Mouse (Mus musculus): ENCODE data around the gene Atp2a3. TPM values are rescaled to one million over a fixed set of nuclear protein-coding genes. Genes with fewer than 3 reads are reported as not detected.

Atp2a3 gene
- polyA plus RNA-seq, 1 experiment, result 3.7 TPM

DNA sequence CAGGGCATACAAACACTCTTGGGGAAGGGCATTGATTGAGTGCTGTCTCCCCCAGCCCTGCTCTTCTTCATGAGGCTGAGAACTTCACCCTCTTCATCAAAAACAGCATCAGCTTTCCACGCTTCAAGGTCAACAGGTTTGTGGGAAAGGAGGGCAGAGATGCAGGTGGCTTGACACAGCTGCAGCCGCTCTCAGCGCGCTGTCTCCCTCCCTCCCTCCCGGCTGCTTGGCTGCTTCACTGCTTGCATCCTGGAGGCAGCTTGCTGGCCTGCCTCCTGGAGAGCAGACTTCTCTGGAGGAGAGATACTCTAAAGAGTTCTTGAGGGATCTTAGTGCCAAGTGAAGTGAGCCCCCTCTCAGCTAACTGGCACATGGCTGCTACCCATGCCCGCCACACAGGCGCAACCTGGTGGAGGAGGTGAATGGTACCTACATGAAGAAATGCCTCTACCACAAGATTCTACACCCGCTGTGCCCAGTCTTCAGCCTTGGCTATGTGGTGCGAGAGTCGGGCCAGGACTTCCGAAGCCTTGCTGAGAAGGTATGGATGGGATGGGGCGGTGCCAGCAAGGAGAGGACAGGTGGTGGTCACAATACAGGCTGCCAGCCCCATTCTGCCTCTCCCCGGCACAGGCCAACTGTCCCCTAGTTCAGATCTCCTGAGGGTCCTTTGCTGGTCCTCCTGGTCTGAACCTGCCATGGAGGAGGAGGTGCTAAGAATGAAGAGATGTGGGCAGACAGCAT is 48.7 kb downstream of the Atp2a3 start:
- TF ChIP-seq EP300 (IDR thresholded peaks at IDR 0.05; ENCODE audit: insufficient read depth, low read depth, low read length) (no peak), CTCF (IDR thresholded peaks at IDR 0.05; ENCODE audit: low read depth, low read length) (no peak), POLR2A (IDR thresholded peaks at IDR 0.05; ENCODE audit: insufficient read depth, low read length) (no peak)
- Histone ChIP-seq H3K4me3 (ENCODE audit: low read depth, low read length) (no peak overlapping the region), H3K4me1 (ENCODE audit: control insufficient read depth, insufficient read depth, low read length) (no peaks in the 10 kb centered on the region), H3K27ac (ENCODE audit: insufficient read depth, low read length) (no peak overlapping the region), H3K9me3 (replicated peaks; ENCODE audit: control insufficient read depth, insufficient read depth, low read length, poor library complexity, severe bottlenecking) (no peaks in the 10 kb centered on the region), H3K9ac (ENCODE audit: low read depth, poor library complexity, severe bottlenecking) (no peak overlapping the region), H3K27me3 (ENCODE audit: control insufficient read depth, insufficient read depth, low read length, poor library complexity, severe bottlenecking) (no peaks in the 10 kb centered on the region), H3K36me3 (ENCODE audit: control insufficient read depth, insufficient read depth, low read length, poor library complexity, severe bottlenecking) (no peaks in the 10 kb centered on the region)

DNA sequence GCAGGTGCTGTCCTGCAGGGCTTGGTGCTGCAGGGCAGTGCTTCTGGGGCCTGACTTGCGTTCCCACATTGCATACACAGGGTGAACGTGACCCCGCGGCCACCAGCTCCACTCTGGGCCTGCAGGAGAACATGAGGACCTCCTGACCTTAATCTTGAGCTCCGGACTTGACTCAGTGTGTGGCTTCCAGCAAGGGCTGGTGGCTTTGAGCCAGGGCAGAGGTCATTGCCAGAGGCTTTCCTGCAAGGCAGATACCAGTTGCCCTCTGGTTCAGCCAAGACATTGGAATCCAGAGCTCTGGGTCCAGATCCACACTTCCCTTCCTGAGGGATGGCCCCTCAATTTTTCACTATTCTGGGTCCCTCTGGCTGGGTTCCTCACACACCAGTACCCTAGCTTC is 53.0 kb downstream of the Atp2a3 start:
- Histone ChIP-seq H3K9me3 (replicated peaks; ENCODE audit: control insufficient read depth, insufficient read depth, low read length, poor library complexity, severe bottlenecking) (no peaks in the 10 kb centered on the region), H3K4me1 (ENCODE audit: control insufficient read depth, insufficient read depth, low read length) (no peaks in the 10 kb centered on the region), H3K27me3 (ENCODE audit: control insufficient read depth, insufficient read depth, low read length, poor library complexity, severe bottlenecking) (no peaks in the 10 kb centered on the region), H3K9ac (ENCODE audit: low read depth, poor library complexity, severe bottlenecking) (no peak overlapping the region), H3K36me3 (ENCODE audit: control insufficient read depth, insufficient read depth, low read length, poor library complexity, severe bottlenecking) (no peaks in the 10 kb centered on the region), H3K4me3 (ENCODE audit: low read depth, low read length) (no peak overlapping the region), H3K27ac (ENCODE audit: insufficient read depth, low read length) (no peak overlapping the region)
- TF ChIP-seq EP300 (IDR thresholded peaks at IDR 0.05; ENCODE audit: insufficient read depth, low read depth, low read length) (no peak), POLR2A (IDR thresholded peaks at IDR 0.05; ENCODE audit: insufficient read depth, low read length) (no peak), CTCF (IDR thresholded peaks at IDR 0.05; ENCODE audit: low read depth, low read length) (no peak)

DNA sequence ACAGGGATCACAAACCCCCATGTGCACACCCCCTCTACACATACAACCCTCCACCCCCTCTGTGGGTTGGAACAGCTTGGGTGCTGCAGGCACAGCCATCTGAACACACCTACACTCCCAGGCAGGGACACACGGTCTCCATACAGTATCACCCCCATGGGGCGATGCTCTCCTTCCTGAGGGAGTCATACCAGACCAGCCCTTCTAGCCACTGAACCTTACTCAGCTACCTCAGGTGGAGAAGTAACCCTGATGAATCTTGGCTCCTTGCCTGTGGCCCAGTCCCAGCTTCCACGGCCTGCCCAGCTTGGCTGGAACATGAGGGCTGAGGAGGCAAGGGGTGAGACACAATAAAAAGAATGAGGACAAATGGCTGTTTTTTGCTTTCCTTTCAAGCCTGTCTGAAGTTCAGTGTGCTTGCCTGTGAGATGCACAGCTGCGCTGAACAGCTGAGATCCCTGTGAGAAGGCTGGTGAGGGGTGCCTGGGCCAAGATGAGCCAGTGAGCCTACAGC is 53.9 kb downstream of the Atp2a3 start:
- no peak overlapping the region for H3K9ac ChIP-seq (ENCODE audit: low read depth, poor library complexity, severe bottlenecking)
- no peak overlapping the region for H3K4me3 ChIP-seq (ENCODE audit: low read depth, low read length)
- H3K4me1 ChIP-seq (ENCODE audit: control insufficient read depth, insufficient read depth, low read length), result no peaks in the 10 kb centered on the region
- H3K9me3 ChIP-seq (replicated peaks; ENCODE audit: control insufficient read depth, insufficient read depth, low read length, poor library complexity, severe bottlenecking), result no peaks in the 10 kb centered on the region
- TF ChIP-seq CTCF (IDR thresholded peaks at IDR 0.05; ENCODE audit: low read depth, low read length) (no peak), EP300 (IDR thresholded peaks at IDR 0.05; ENCODE audit: insufficient read depth, low read depth, low read length) (no peak), POLR2A (IDR thresholded peaks at IDR 0.05; ENCODE audit: insufficient read depth, low read length) (no peak)
- no peaks in the 10 kb centered on the region for H3K36me3 ChIP-seq (ENCODE audit: control insufficient read depth, insufficient read depth, low read length, poor library complexity, severe bottlenecking)
- H3K27ac ChIP-seq (ENCODE audit: insufficient read depth, low read length), result no peak overlapping the region
- H3K27me3 ChIP-seq (ENCODE audit: control insufficient read depth, insufficient read depth, low read length, poor library complexity, severe bottlenecking), result no peaks in the 10 kb centered on the region

DNA sequence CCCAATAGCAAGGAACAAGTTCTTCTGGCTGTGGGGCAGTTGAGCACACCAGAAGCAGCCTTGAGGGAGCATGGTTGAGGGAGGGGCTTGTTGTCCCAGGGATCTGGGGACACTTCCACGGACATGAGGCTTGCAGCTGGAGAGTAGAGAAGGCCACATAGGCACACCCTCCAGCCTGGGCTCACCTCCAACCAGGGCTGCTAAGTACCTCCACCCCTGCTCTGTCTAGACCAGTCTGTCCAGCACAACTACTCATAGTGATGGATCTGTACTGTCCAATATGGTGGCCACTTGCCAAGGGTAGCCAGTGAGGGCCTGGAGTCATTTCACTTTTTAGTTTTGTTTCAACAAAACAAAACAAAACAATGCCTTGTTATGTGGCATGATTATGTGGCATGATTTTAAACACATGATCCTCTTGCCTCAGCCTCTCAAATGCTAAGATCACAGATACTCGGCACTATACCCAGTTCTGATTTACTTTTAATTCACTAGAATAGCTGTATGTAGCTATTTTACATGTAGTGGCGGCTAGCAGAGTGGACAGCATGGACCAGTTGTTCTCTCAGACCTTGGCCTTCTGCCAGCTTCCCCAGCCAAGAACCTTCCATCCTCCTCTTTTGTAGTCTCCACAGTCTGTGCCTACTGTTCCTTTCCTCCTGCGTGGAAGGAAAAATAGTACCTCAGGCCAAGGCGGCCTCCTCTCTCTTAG is 54.6 kb downstream of the Atp2a3 start:
- H3K9ac ChIP-seq (ENCODE audit: low read depth, poor library complexity, severe bottlenecking), result no peak overlapping the region
- H3K36me3 ChIP-seq (ENCODE audit: control insufficient read depth, insufficient read depth, low read length, poor library complexity, severe bottlenecking), result no peaks in the 10 kb centered on the region

DNA sequence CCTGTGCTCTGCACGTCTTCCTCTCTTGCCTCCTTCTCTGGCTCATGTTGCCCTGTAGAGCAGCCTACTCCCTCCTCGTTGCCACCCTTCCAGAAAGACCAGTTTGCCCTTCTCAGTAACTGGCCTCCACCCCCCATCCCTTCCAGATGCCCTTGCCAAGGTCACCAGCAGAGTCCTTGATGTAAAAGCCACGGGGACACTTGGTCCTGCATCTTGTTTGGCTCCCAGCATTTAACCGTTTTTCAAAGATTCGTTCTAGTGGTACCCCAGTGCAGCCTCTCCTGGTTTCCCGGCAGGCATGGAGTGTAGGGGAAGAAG is 55.1 kb downstream of the Atp2a3 start:
- Histone ChIP-seq H3K9me3 (replicated peaks; ENCODE audit: control insufficient read depth, insufficient read depth, low read length, poor library complexity, severe bottlenecking) (no peaks in the 10 kb centered on the region), H3K27ac (ENCODE audit: insufficient read depth, low read length) (no peak overlapping the region), H3K9ac (ENCODE audit: low read depth, poor library complexity, severe bottlenecking) (no peak overlapping the region), H3K27me3 (ENCODE audit: control insufficient read depth, insufficient read depth, low read length, poor library complexity, severe bottlenecking) (no peaks in the 10 kb centered on the region), H3K4me3 (ENCODE audit: low read depth, low read length) (no peak overlapping the region), H3K4me1 (ENCODE audit: control insufficient read depth, insufficient read depth, low read length) (no peaks in the 10 kb centered on the region), H3K36me3 (ENCODE audit: control insufficient read depth, insufficient read depth, low read length, poor library complexity, severe bottlenecking) (no peaks in the 10 kb centered on the region)
- TF ChIP-seq POLR2A (IDR thresholded peaks at IDR 0.05; ENCODE audit: insufficient read depth, low read length) (no peak), CTCF (IDR thresholded peaks at IDR 0.05; ENCODE audit: low read depth, low read length) (no peak), EP300 (IDR thresholded peaks at IDR 0.05; ENCODE audit: insufficient read depth, low read depth, low read length) (no peak)

More for the DNA sequence above, 54.6 kb downstream of the Atp2a3 start:
- no peak for TF ChIP-seq CTCF (IDR thresholded peaks at IDR 0.05; ENCODE audit: low read depth, low read length)
- no peak for TF ChIP-seq EP300 (IDR thresholded peaks at IDR 0.05; ENCODE audit: insufficient read depth, low read depth, low read length)
- TF ChIP-seq POLR2A (IDR thresholded peaks at IDR 0.05; ENCODE audit: insufficient read depth, low read length), result no peak
- Histone ChIP-seq H3K9me3 (replicated peaks; ENCODE audit: control insufficient read depth, insufficient read depth, low read length, poor library complexity, severe bottlenecking) (no peaks in the 10 kb centered on the region), H3K27ac (ENCODE audit: insufficient read depth, low read length) (no peak overlapping the region), H3K27me3 (ENCODE audit: control insufficient read depth, insufficient read depth, low read length, poor library complexity, severe bottlenecking) (no peaks in the 10 kb centered on the region), H3K4me3 (ENCODE audit: low read depth, low read length) (no peak overlapping the region), H3K4me1 (ENCODE audit: control insufficient read depth, insufficient read depth, low read length) (no peaks in the 10 kb centered on the region)
